Mouse (Mus musculus): Measurements from ENCODE around the gene Dnmt3a. TPM values are rescaled to one million over a fixed set of nuclear protein-coding genes. Genes with fewer than 3 reads are reported as not detected.

Gene Dnmt3a
- polyA plus RNA-seq, 1 experiment from 2014 or later = 24.3 TPM

- peak; percentile 92 for DNase-seq
- Histone ChIP-seq H3K9me3 (ENCODE audit: low read length) (no peaks in the 10 kb centered on the region), H3K27ac (ENCODE audit: low read depth) (peak overlapping the region; percentile 78), H3K4me1 (ENCODE audit: insufficient read depth) (peaks cover 24% of the 10 kb centered on the region), H3K36me3 (replicated peaks; ENCODE audit: insufficient read depth, low read length) (no peaks in the 10 kb centered on the region), H3K27me3 (ENCODE audit: insufficient read depth, low read length) (no peaks in the 10 kb centered on the region), H3K9ac (replicated peaks) (no peak overlapping the region), H3K4me2 (ENCODE audit: low read depth, low read length) (peak overlapping the region; percentile 33; the same call in 1 of the 2 replicates), H3K4me3 (ENCODE audit: low read depth, low read length) (no peak overlapping the region)
- TF ChIP-seq EP300 (IDR thresholded peaks at IDR 0.05; ENCODE audit: low read depth) = no peak
- peak; percentile 97 for TF ChIP-seq CTCF (IDR thresholded peaks at IDR 0.05; ENCODE audit: low read depth)
- 5% methylated on average over 8 of the region's 8 CpGs for WGBS (ENCODE audit: insufficient replicate concordance)
- ATAC-seq = peak; percentile 85
These were observed 24.3 kb upstream of the Dnmt3a start for GRCm38 (mm10) chr12:3781482-3781881.

GRCm38 (mm10) chr12:3783196-3783825 is 22.5 kb upstream of the Dnmt3a start:
- Histone ChIP-seq H3K4me2 (ENCODE audit: low read depth, low read length) (no peak overlapping the region), H3K27me3 (ENCODE audit: insufficient read depth, low read length) (no peaks in the 10 kb centered on the region), H3K9me3 (ENCODE audit: low read length) (no peaks in the 10 kb centered on the region), H3K4me1 (ENCODE audit: insufficient read depth) (peaks cover 22% of the 10 kb centered on the region), H3K36me3 (replicated peaks; ENCODE audit: insufficient read depth, low read length) (no peaks in the 10 kb centered on the region), H3K9ac (replicated peaks) (no peak overlapping the region), H3K27ac (ENCODE audit: low read depth) (no peak overlapping the region), H3K4me3 (ENCODE audit: low read depth, low read length) (no peak overlapping the region)
- no peak for TF ChIP-seq EP300 (IDR thresholded peaks at IDR 0.05; ENCODE audit: low read depth)
- TF ChIP-seq CTCF (IDR thresholded peaks at IDR 0.05; ENCODE audit: low read depth) = no peak
- DNase-seq (no peak), ATAC-seq (no peak)
- 65% methylated on average over 3 of the region's 3 CpGs for WGBS (ENCODE audit: insufficient replicate concordance)

GRCm38 (mm10) chr12:3784258-3784657 is 21.5 kb upstream of the Dnmt3a start:
- 88% methylated on average over 2 of the region's 2 CpGs for WGBS (ENCODE audit: insufficient replicate concordance)
- Histone ChIP-seq H3K4me1 (ENCODE audit: insufficient read depth) (peaks cover 21% of the 10 kb centered on the region), H3K27me3 (ENCODE audit: insufficient read depth, low read length) (no peaks in the 10 kb centered on the region), H3K4me2 (ENCODE audit: low read depth, low read length) (no peak overlapping the region), H3K36me3 (replicated peaks; ENCODE audit: insufficient read depth, low read length) (no peaks in the 10 kb centered on the region), H3K9me3 (ENCODE audit: low read length) (no peaks in the 10 kb centered on the region), H3K27ac (ENCODE audit: low read depth) (no peak overlapping the region), H3K9ac (replicated peaks) (no peak overlapping the region), H3K4me3 (ENCODE audit: low read depth, low read length) (no peak overlapping the region)
- ATAC-seq (no peak), DNase-seq (no peak)
- no peak for TF ChIP-seq CTCF (IDR thresholded peaks at IDR 0.05; ENCODE audit: low read depth)

GRCm38 (mm10) chr12:3784729-3785128 is 21.1 kb upstream of the Dnmt3a start:
- Histone ChIP-seq H3K27me3 (ENCODE audit: insufficient read depth, low read length) (no peaks in the 10 kb centered on the region), H3K4me1 (ENCODE audit: insufficient read depth) (peaks cover 18% of the 10 kb centered on the region), H3K27ac (ENCODE audit: low read depth) (no peak overlapping the region), H3K36me3 (replicated peaks; ENCODE audit: insufficient read depth, low read length) (no peaks in the 10 kb centered on the region), H3K4me3 (ENCODE audit: low read depth, low read length) (no peak overlapping the region), H3K9me3 (ENCODE audit: low read length) (no peaks in the 10 kb centered on the region), H3K4me2 (ENCODE audit: low read depth, low read length) (no peak overlapping the region), H3K9ac (replicated peaks) (no peak overlapping the region)
- no peak for ATAC-seq
- 64% methylated on average over 4 of the region's 4 CpGs for WGBS (ENCODE audit: insufficient replicate concordance)
- DNase-seq = no peak
- TF ChIP-seq EP300 (IDR thresholded peaks at IDR 0.05; ENCODE audit: low read depth) (no peak), CTCF (IDR thresholded peaks at IDR 0.05; ENCODE audit: low read depth) (no peak)

GRCm38 (mm10) chr12:3787041-3787440 is 18.8 kb upstream of the Dnmt3a start:
- H3K4me1 ChIP-seq (ENCODE audit: insufficient read depth) = peaks cover 4% of the 10 kb centered on the region; the same call in 1 of the 2 replicates
- no peaks in the 10 kb centered on the region for H3K9me3 ChIP-seq (ENCODE audit: low read length)
- TF ChIP-seq EP300 (IDR thresholded peaks at IDR 0.05; ENCODE audit: low read depth) (no peak), CTCF (IDR thresholded peaks at IDR 0.05; ENCODE audit: low read depth) (no peak)
- WGBS (ENCODE audit: insufficient replicate concordance) = 45% methylated on average over 3 of the region's 3 CpGs
- H3K27ac ChIP-seq (ENCODE audit: low read depth) = no peak overlapping the region
- no peaks in the 10 kb centered on the region for H3K36me3 ChIP-seq (replicated peaks; ENCODE audit: insufficient read depth, low read length)
- no peak overlapping the region for H3K4me2 ChIP-seq (ENCODE audit: low read depth, low read length)
- H3K27me3 ChIP-seq (ENCODE audit: insufficient read depth, low read length) = no peaks in the 10 kb centered on the region
- H3K9ac ChIP-seq (replicated peaks) = no peak overlapping the region
- ATAC-seq (no peak), DNase-seq (no peak)
- H3K4me3 ChIP-seq (ENCODE audit: low read depth, low read length) = no peak overlapping the region

- no peaks in the 10 kb centered on the region for H3K9me3 ChIP-seq (ENCODE audit: low read length)
- 62% methylated on average over 1 of the region's 1 CpGs for WGBS (ENCODE audit: insufficient replicate concordance)
- H3K4me2 ChIP-seq (ENCODE audit: low read depth, low read length) = no peak overlapping the region
- no peak overlapping the region for H3K27ac ChIP-seq (ENCODE audit: low read depth)
- no peaks in the 10 kb centered on the region for H3K36me3 ChIP-seq (replicated peaks; ENCODE audit: insufficient read depth, low read length)
- no peak overlapping the region for H3K9ac ChIP-seq (replicated peaks)
- TF ChIP-seq CTCF (IDR thresholded peaks at IDR 0.05; ENCODE audit: low read depth) (no peak), EP300 (IDR thresholded peaks at IDR 0.05; ENCODE audit: low read depth) (no peak)
- no peaks in the 10 kb centered on the region for H3K27me3 ChIP-seq (ENCODE audit: insufficient read depth, low read length)
- H3K4me3 ChIP-seq (ENCODE audit: low read depth, low read length) = no peak overlapping the region
- H3K4me1 ChIP-seq (ENCODE audit: insufficient read depth) = peaks cover 4% of the 10 kb centered on the region; the same call in 1 of the 2 replicates
- DNase-seq (no peak), ATAC-seq (no peak)
These were observed 18.3 kb upstream of the Dnmt3a start for GRCm38 (mm10) chr12:3787541-3787940.
